Comparison of ENCODE assay signal across 26 mouse cellular contexts in the genomic region with DNA sequence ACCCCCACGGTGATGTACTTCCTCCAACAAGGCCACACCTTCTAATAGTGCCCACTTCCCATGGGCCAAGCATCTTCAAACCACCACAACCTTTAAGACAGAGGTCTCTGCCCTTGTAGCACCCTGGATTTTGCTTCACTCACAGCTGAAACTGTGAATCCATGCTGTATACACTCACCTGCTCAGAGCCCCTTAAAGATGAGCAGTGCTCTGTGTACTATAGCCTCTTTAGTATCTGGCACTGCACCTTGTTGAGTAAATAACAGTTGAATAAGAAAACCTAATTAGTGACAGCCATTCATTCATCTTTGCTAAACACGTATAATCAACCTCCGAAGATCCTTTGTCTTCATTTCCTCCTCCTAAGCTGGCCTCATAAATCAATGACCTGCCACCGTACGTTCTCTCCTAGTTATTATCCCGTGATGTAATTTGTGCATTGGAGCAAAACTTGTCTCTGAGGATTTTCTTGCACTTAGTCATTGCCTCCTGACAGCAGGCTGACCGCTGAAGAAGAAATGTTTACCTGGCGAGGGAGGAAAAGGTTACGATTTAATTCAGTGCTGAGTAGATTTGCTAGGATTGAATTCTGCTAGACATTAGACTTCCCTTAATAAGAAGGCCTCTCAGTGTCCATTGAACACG.
DNase-seq lines count a peak whose midpoint lies in the region; ATAC-seq lines count a peak whose summit lies in the region.
"Had no signal": no experiment of that assay in that cellular context is flagged by ENCODE, and none has a peak within 500 bp of the region (broad histone marks: within the 10 kb centered on the region; RNA-seq: fewer than 3 reads in every experiment).

No protein-coding gene starts in this region.

- no peaks in the 10 kb centered on the region for H3K9me3 ChIP-seq in hindbrain, embryonic 11.5 days (ENCODE audit: control insufficient read depth, low read length)
- H3K9me3 ChIP-seq in hindbrain, embryonic 10.5 days: no peaks in the 10 kb centered on the region
- H3K9me3 ChIP-seq in neural tube, embryonic 13.5 days: no peaks in the 10 kb centered on the region
- H3K9me3 ChIP-seq in hindbrain, embryonic 13.5 days: no peaks in the 10 kb centered on the region
- no peaks in the 10 kb centered on the region for H3K9me3 ChIP-seq in limb, embryonic 10.5 days (replicated peaks)
- H3K9me3 ChIP-seq: heart, embryonic 13.5 days; limb, embryonic 15.5 days had no signal

- ATAC-seq in hindbrain, embryonic 11.5 days (ENCODE audit: low FRiP score): peak; percentile 76
- 0 out of 2 replicates have a peak, but pooled peaks have one; percentile 32 for ATAC-seq in neural tube, embryonic 13.5 days (ENCODE audit: low read depth)
- ATAC-seq in hindbrain, embryonic 13.5 days (ENCODE audit: low FRiP score): peak; percentile 46; the same call in 1 of the 2 replicates
- ATAC-seq: intestine, postnatal 0 days had no signal

- H3K36me3 ChIP-seq in hindbrain, embryonic 11.5 days (ENCODE audit: control insufficient read depth, insufficient read depth, low read length): no peaks in the 10 kb centered on the region
- no peaks in the 10 kb centered on the region for H3K36me3 ChIP-seq in hindbrain, embryonic 10.5 days
- no peaks in the 10 kb centered on the region for H3K36me3 ChIP-seq in neural tube, embryonic 13.5 days
- no peaks in the 10 kb centered on the region for H3K36me3 ChIP-seq in hindbrain, embryonic 13.5 days
- H3K36me3 ChIP-seq in limb, embryonic 10.5 days: no peaks in the 10 kb centered on the region
- H3K36me3 ChIP-seq: G1E; heart, embryonic 13.5 days; limb, embryonic 15.5 days had no signal

- H3K9ac ChIP-seq in hindbrain, embryonic 11.5 days (ENCODE audit: low read depth, low read length): no peak overlapping the region
- no peak overlapping the region for H3K9ac ChIP-seq in neural tube, embryonic 13.5 days
- H3K9ac ChIP-seq in hindbrain, embryonic 13.5 days: no peak overlapping the region
- H3K9ac ChIP-seq: heart, embryonic 13.5 days; limb, embryonic 15.5 days; liver, embryonic 14.5 days had no signal

- H3K4me2 ChIP-seq in hindbrain, embryonic 11.5 days (replicated peaks; ENCODE audit: low read depth, low read length): no peak overlapping the region
- no peak overlapping the region for H3K4me2 ChIP-seq in neural tube, embryonic 13.5 days
- H3K4me2 ChIP-seq in hindbrain, embryonic 13.5 days: no peak overlapping the region
- H3K4me2 ChIP-seq: heart, embryonic 13.5 days; limb, embryonic 15.5 days had no signal

- H3K27me3 ChIP-seq in hindbrain, embryonic 11.5 days (ENCODE audit: control insufficient read depth, insufficient read depth, low read length): no peaks in the 10 kb centered on the region
- no peaks in the 10 kb centered on the region for H3K27me3 ChIP-seq in hindbrain, embryonic 10.5 days (ENCODE audit: insufficient read depth, poor library complexity, severe bottlenecking)
- no peaks in the 10 kb centered on the region for H3K27me3 ChIP-seq in neural tube, embryonic 13.5 days
- H3K27me3 ChIP-seq in hindbrain, embryonic 13.5 days: no peaks in the 10 kb centered on the region
- H3K27me3 ChIP-seq in limb, embryonic 10.5 days (ENCODE audit: low read depth, poor library complexity, severe bottlenecking): no peaks in the 10 kb centered on the region
- H3K27me3 ChIP-seq: heart, embryonic 13.5 days; limb, embryonic 15.5 days had no signal

- WGBS in hindbrain, embryonic 11.5 days: 67% methylated on average over 10 of the region's 10 CpGs
- WGBS in hindbrain, embryonic 10.5 days: 75% methylated on average over 10 of the region's 10 CpGs
- WGBS in neural tube, embryonic 13.5 days: 52% methylated on average over 10 of the region's 10 CpGs
- 44% methylated on average over 10 of the region's 10 CpGs for WGBS in hindbrain, embryonic 13.5 days
- WGBS in limb, embryonic 10.5 days: 79% methylated on average over 10 of the region's 10 CpGs

- DNase-seq in hindbrain, embryonic 11.5 days (ENCODE audit: low spot score): peak; percentile 16
- no peak for DNase-seq in hindbrain, embryonic 10.5 days (ENCODE audit: low spot score)
- no peak for DNase-seq in neural tube, embryonic 10.5 days (ENCODE audit: extremely low spot score, low spot score)
- DNase-seq in retina, embryonic 14.5 days (ENCODE audit: low spot score): peak; percentile 55
- no peak for DNase-seq in cerebellum, adult 9-10 months
- no peak for DNase-seq in limb, embryonic 10.5 days (ENCODE audit: low spot score)
- DNase-seq: adrenal gland, postnatal 14 days; cerebellum, adult 11-12 months; cerebellum, postnatal 14 days; gastrocnemius, postnatal 36 days; heart, postnatal 10 days; kidney, adult 9 months; kidney, postnatal 10 days; layer of hippocampus, postnatal 36 days; left cerebral cortex, postnatal 4 days; lung, adult 2 months; lung, postnatal 10 days had no signal

- no peak overlapping the region for H3K27ac ChIP-seq in hindbrain, embryonic 11.5 days (ENCODE audit: low read depth, low read length)
- no peak overlapping the region for H3K27ac ChIP-seq in hindbrain, embryonic 10.5 days
- H3K27ac ChIP-seq in neural tube, embryonic 13.5 days (replicated peaks): 0 out of 2 replicates have a peak overlapping the region, but pooled peaks have one; percentile 19
- peak overlapping the region; percentile 73 for H3K27ac ChIP-seq in hindbrain, embryonic 13.5 days
- H3K27ac ChIP-seq in limb, embryonic 10.5 days: no peak overlapping the region
- H3K27ac ChIP-seq: heart, embryonic 13.5 days; limb, embryonic 15.5 days; liver, embryonic 14.5 days; macrophage had no signal

- no peak overlapping the region for H3K4me3 ChIP-seq in hindbrain, embryonic 11.5 days (ENCODE audit: low read depth, low read length)
- H3K4me3 ChIP-seq in hindbrain, embryonic 10.5 days: no peak overlapping the region
- H3K4me3 ChIP-seq in neural tube, embryonic 13.5 days: no peak overlapping the region
- H3K4me3 ChIP-seq in hindbrain, embryonic 13.5 days: no peak overlapping the region
- no peak overlapping the region for H3K4me3 ChIP-seq in limb, embryonic 10.5 days
- H3K4me3 ChIP-seq: erythroblast, embryonic 14.5 days; heart, embryonic 13.5 days; limb, embryonic 15.5 days had no signal

- no peaks in the 10 kb centered on the region for H3K4me1 ChIP-seq in hindbrain, embryonic 11.5 days (replicated peaks; ENCODE audit: control insufficient read depth, insufficient read depth, low read length)
- H3K4me1 ChIP-seq in hindbrain, embryonic 10.5 days (replicated peaks): no peaks in the 10 kb centered on the region
- H3K4me1 ChIP-seq in neural tube, embryonic 13.5 days (replicated peaks): 0 out of 2 replicates have a peak, but pooled peaks cover 6% of the 10 kb centered on the region
- H3K4me1 ChIP-seq in hindbrain, embryonic 13.5 days (replicated peaks): peaks cover 10% of the 10 kb centered on the region
- H3K4me1 ChIP-seq in limb, embryonic 10.5 days: no peaks in the 10 kb centered on the region
- H3K4me1 ChIP-seq: heart, embryonic 13.5 days; limb, embryonic 15.5 days had no signal

Comparison
In these comparisons a context has a peak if more than half of its experiments do, and no peak if none do; other contexts are left out.
1. DNase-seq: peak in hindbrain, embryonic 11.5 days (single experiment) and retina, embryonic 14.5 days (single experiment); none in hindbrain, embryonic 10.5 days (single experiment), neural tube, embryonic 10.5 days (single experiment), cerebellum, adult 9-10 months (single experiment) and limb, embryonic 10.5 days (single experiment).
2. H3K27ac ChIP-seq: peak in neural tube, embryonic 13.5 days (single experiment) and hindbrain, embryonic 13.5 days (single experiment); none in hindbrain, embryonic 11.5 days (single experiment), hindbrain, embryonic 10.5 days (single experiment) and limb, embryonic 10.5 days (single experiment).
3. Peak in every context shown above with its lines, with median percentiles within 50 percentile points of each other: ATAC-seq.